Mouse (Mus musculus) liver, embryonic 14.5 days (tissue): ENCODE measurements around the gene Cog4.

Source experiments
- CTCF ChIP-seq: IDR thresholded peaks from 2 replicates; pipeline ENCODE4 v1.5.1; 2016; ENCODE audit warnings: antibody characterized with exemption, low read depth, control low read depth
- EP300 ChIP-seq: IDR thresholded peaks from 2 replicates; pipeline ENCODE4 v1.6.1; 2016; ENCODE audit warnings: antibody characterized with exemption, low read depth

DNA sequence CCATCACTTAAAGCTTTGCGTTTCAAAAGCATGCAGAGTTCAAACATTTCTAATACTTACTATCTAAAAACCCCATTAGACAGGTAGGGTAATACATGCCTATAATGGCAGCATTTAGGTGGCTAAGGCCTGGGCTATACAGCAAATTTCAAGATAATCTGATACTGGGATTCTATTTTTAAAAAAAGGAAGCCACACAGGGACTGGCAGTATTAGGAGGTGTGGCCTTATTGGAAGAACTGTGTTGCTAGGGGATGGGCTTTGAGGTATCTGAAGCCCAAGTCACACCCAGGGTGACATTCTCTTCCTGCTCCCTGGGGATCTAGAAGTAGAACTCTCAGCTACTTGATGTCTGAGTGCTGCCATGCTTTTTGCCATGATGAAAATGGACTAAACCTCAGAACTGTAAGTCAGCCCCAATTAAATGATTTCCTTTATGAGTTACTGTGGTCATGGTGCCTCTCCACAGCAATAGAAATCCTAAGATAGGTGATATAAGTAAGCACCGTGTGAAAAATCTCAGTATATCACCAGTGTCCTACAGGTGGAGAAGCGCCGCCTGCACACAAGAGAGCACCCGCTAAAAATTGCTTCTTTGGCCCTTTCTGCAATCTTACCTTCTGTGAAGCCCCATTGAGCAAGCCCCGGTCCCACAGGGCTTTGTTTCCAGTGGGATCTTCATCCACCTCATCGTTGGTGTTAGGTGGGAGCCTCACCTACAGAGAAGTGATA, 33.9 kb upstream of the Cog4 start:
- no peak for TF ChIP-seq EP300
- TF ChIP-seq CTCF = no peak
